Mouse (Mus musculus) limb, embryonic 14.5 days (tissue): ENCODE measurements at regions not wholly inside any gene's neighbourhood (a gene's known extent, or its start where the extent isn't known, plus 50 kb on each side); places are given as distances from the start of the nearest gene placed in this dataset.
A peak's percentile ranks its signal among the peaks of the same experiment; 100 is the strongest.

ENCODE experiments used
- ATAC-seq: fragments of 200-750 bp; cut with Nextera tagmentation; 2 replicates; pipeline ENCODE4 v1.8.0; 2017; ENCODE audit warnings: low read depth, moderate number of reproducible peaks, moderate TSS enrichment; ENCODE audit not compliant: low FRiP score
- DNase-seq: peaks from one replicate; pipeline ENCODE4 v3.0.0-alpha.2; 2015; ENCODE audit warnings: low spot score
- H3K27ac ChIP-seq: fragments of 300-500 bp; sonication (generic); replicated peaks from 2 replicates; pipeline ENCODE4 v1.5.1; 2014; ENCODE audit warnings: low read depth, mild to moderate bottlenecking, low read length, moderate library complexity, mixed read lengths
- H3K27me3 ChIP-seq: fragments of 300-500 bp; sonication (generic); 2 replicates; pipeline ENCODE4 v1.6.1; 2014; ENCODE audit warnings: low read length, mixed read lengths; ENCODE audit not compliant: control insufficient read depth, insufficient read depth
- H3K36me3 ChIP-seq: fragments of 300-500 bp; sonication (generic); 2 replicates; pipeline ENCODE4 v1.6.1; 2014; ENCODE audit warnings: mild to moderate bottlenecking, low read length, moderate library complexity, mixed read lengths; ENCODE audit not compliant: control insufficient read depth, insufficient read depth
- H3K4me1 ChIP-seq: fragments of 300-500 bp; sonication (generic); 2 replicates; pipeline ENCODE4 v1.6.1; 2014; ENCODE audit warnings: antibody characterized with exemption, low read length, mixed read lengths; ENCODE audit not compliant: control insufficient read depth, insufficient read depth
- H3K4me2 ChIP-seq: fragments of 300-500 bp; sonication (generic); replicated peaks from 2 replicates; pipeline ENCODE4 v1.6.1; 2014; ENCODE audit warnings: low read depth, mild to moderate bottlenecking, low read length, moderate library complexity; ENCODE audit not compliant: severe bottlenecking
- H3K4me3 ChIP-seq: fragments of 300-500 bp; sonication (generic); replicated peaks from 2 replicates; pipeline ENCODE4 v1.5.1; 2014; ENCODE audit warnings: low read length
- H3K9ac ChIP-seq: fragments of 300-500 bp; sonication (generic); 2 replicates; pipeline ENCODE4 v1.6.1; 2014; ENCODE audit warnings: mild to moderate bottlenecking, low read depth, low read length, moderate library complexity; ENCODE audit not compliant: severe bottlenecking
- H3K9me3 ChIP-seq: fragments of 300-500 bp; sonication (generic); 2 replicates; pipeline ENCODE4 v1.6.1; 2016; ENCODE audit warnings: low read length; ENCODE audit not compliant: control insufficient read depth
- POLR2A ChIP-seq: fragments of 200-500 bp; IDR thresholded peaks from 2 replicates; pipeline ENCODE4 v1.8.0; 2012; ENCODE audit warnings: inconsistent platforms, mild to moderate bottlenecking, moderate library complexity, borderline replicate concordance; ENCODE audit not compliant: insufficient read depth, insufficient read length; ENCODE audit errors: extremely low read depth
- WGBS: fragments of 180-500 bp; shearing (Covaris S2); extraction: QIAGEN DNeasy Blood & Tissue Kit; methylation state at CpG from one replicate; pipeline ENCODE4 v1.1.7; 2014; 5-methylcytosine and 5-hydroxymethylcytosine counted together

GRCm38 (mm10) chr1:41887556-41887955 lies 808.0 kb upstream of the Pou3f3 start:
- DNase-seq (no peak), ATAC-seq (no peak)
- H3K27ac ChIP-seq: no peak overlapping the region

GRCm38 (mm10) chr1:41888213-41888612 lies 807.4 kb upstream of the Pou3f3 start:
- H3K27ac ChIP-seq: no peak overlapping the region
- ATAC-seq (peak; percentile 76), DNase-seq (peak; percentile 25)
- TF ChIP-seq POLR2A: no peak
- H3K36me3 ChIP-seq: no peaks in the 10 kb centered on the region
- no peak overlapping the region for H3K4me2 ChIP-seq
- H3K4me1 ChIP-seq: peaks cover 20% of the 10 kb centered on the region
- no peak overlapping the region for H3K9ac ChIP-seq
- no peaks in the 10 kb centered on the region for H3K9me3 ChIP-seq
- 13% methylated on average over 2 of the region's 2 CpGs for WGBS
- no peaks in the 10 kb centered on the region for H3K27me3 ChIP-seq
- no peak overlapping the region for H3K4me3 ChIP-seq

More at GRCm38 (mm10) chr1:41887556-41887955, 808.0 kb upstream of the Pou3f3 start:
- H3K9me3 ChIP-seq: no peaks in the 10 kb centered on the region
- whole genome bisulfite sequencing: 67% methylated on average over 8 of the region's 8 CpGs
- H3K4me3 ChIP-seq: no peak overlapping the region
- no peak overlapping the region for H3K4me2 ChIP-seq
- H3K27me3 ChIP-seq: no peaks in the 10 kb centered on the region
- H3K36me3 ChIP-seq: no peaks in the 10 kb centered on the region
- no peak for TF ChIP-seq POLR2A
- H3K4me1 ChIP-seq: peaks cover 20% of the 10 kb centered on the region
- no peak overlapping the region for H3K9ac ChIP-seq

- DNase-seq: no peak
- Histone ChIP-seq H3K9ac (no peak overlapping the region), H3K4me3 (no peak overlapping the region), H3K9me3 (no peaks in the 10 kb centered on the region), H3K27ac (no peak overlapping the region), H3K27me3 (no peaks in the 10 kb centered on the region), H3K4me1 (peaks cover 20% of the 10 kb centered on the region), H3K36me3 (no peaks in the 10 kb centered on the region), H3K4me2 (no peak overlapping the region)
- TF ChIP-seq POLR2A: no peak
- 34% methylated on average over 5 of the region's 5 CpGs for WGBS
- ATAC-seq: no peak
Measured at GRCm38 (mm10) chr1:41888966-41889365, 806.6 kb upstream of the Pou3f3 start.

GRCm38 (mm10) chr1:41889940-41890339 lies 805.6 kb upstream of the Pou3f3 start:
- Histone ChIP-seq H3K36me3 (no peaks in the 10 kb centered on the region), H3K9ac (no peak overlapping the region), H3K9me3 (no peaks in the 10 kb centered on the region), H3K4me2 (no peak overlapping the region), H3K4me3 (no peak overlapping the region), H3K27ac (no peak overlapping the region), H3K27me3 (no peaks in the 10 kb centered on the region), H3K4me1 (peaks cover 20% of the 10 kb centered on the region)
- no peak for TF ChIP-seq POLR2A
- DNase-seq (no peak), ATAC-seq (no peak)
- WGBS: 70% methylated on average over 6 of the region's 6 CpGs

- no peak overlapping the region for H3K9ac ChIP-seq
- H3K27ac ChIP-seq: no peak overlapping the region
- no peak overlapping the region for H3K4me2 ChIP-seq
- no peak for TF ChIP-seq POLR2A
- H3K27me3 ChIP-seq: no peaks in the 10 kb centered on the region
- H3K9me3 ChIP-seq: no peaks in the 10 kb centered on the region
- peaks cover 20% of the 10 kb centered on the region for H3K4me1 ChIP-seq
- no peak overlapping the region for H3K4me3 ChIP-seq
- ATAC-seq: no peak
- WGBS: 61% methylated on average over 20 of the region's 20 CpGs
- no peak for DNase-seq
- no peaks in the 10 kb centered on the region for H3K36me3 ChIP-seq
Measured at GRCm38 (mm10) chr1:41890714-41891689, 804.6 kb upstream of the Pou3f3 start.

GRCm38 (mm10) chr1:41891730-41892129 lies 803.8 kb upstream of the Pou3f3 start:
- Histone ChIP-seq H3K4me2 (no peak overlapping the region), H3K9ac (no peak overlapping the region), H3K4me1 (peaks cover 20% of the 10 kb centered on the region), H3K27me3 (no peaks in the 10 kb centered on the region), H3K4me3 (no peak overlapping the region), H3K36me3 (no peaks in the 10 kb centered on the region), H3K27ac (no peak overlapping the region), H3K9me3 (no peaks in the 10 kb centered on the region)
- WGBS: 85% methylated on average over 11 of the region's 11 CpGs
- no peak for TF ChIP-seq POLR2A
- no peak for ATAC-seq
- no peak for DNase-seq
